Mouse (Mus musculus) olfactory bulb, adult 2 months (tissue): Measurements from ENCODE around the gene Pon2. TPM values are rescaled to one million over a fixed set of nuclear protein-coding genes. Genes with fewer than 3 reads are reported as not detected.
"Not testable (repeated sequence)": the region's sequence is repeated elsewhere in the genome, so short reads cannot be mapped to it uniquely, and the experiment has no call there.

ENCODE experiments used
- H3K27ac ChIP-seq: fragments of 200-500 bp; 2 replicates; pipeline ENCODE4 v1.5.1; 2012; ENCODE audit warnings: low read depth, low read length; ENCODE audit not compliant: insufficient read depth
- H3K4me1 ChIP-seq: fragments of 200-500 bp; 2 replicates; pipeline ENCODE4 v1.6.1; 2012; ENCODE audit warnings: low read length; ENCODE audit not compliant: control insufficient read depth, insufficient read depth
- H3K4me3 ChIP-seq: fragments of 200-500 bp; 2 replicates; pipeline ENCODE4 v1.5.1; 2012; ENCODE audit warnings: mild to moderate bottlenecking, low read depth, low read length, moderate library complexity; ENCODE audit not compliant: insufficient read depth
- CTCF ChIP-seq: fragments of 200-500 bp; IDR thresholded peaks from 2 replicates; pipeline ENCODE4 v1.5.1; 2012; ENCODE audit warnings: low read depth, mild to moderate bottlenecking, low read length, moderate library complexity; ENCODE audit not compliant: insufficient read depth
- POLR2A ChIP-seq: fragments of 200-500 bp; IDR thresholded peaks from 2 replicates; pipeline ENCODE4 v1.6.1; 2012; ENCODE audit warnings: mild to moderate bottlenecking, low read depth, low read length, moderate library complexity; ENCODE audit not compliant: insufficient read depth
- WGBS: fragments of 180-500 bp; shearing (Covaris S2); methylation state at CpG from one replicate; pipeline ENCODE4 v1.1.7; 2018; 5-methylcytosine and 5-hydroxymethylcytosine counted together
- polyA plus RNA-seq: library from polyadenylated mRNA; stranded (reverse); fragments of >200 nt; gene quantifications from 2 replicates; pipeline ENCODE4 v1.2.4, GENCODE M21; 2012; ENCODE audit warnings: low replicate concordance; ENCODE audit not compliant: missing spikeins, insufficient read depth, insufficient read length

The Pon2 gene
- polyA plus RNA-seq, 1 experiment = not detected

GRCm38 (mm10) chr6:5238799-5239198 lies 59.5 kb downstream of the Pon2 start:
- H3K4me1 ChIP-seq = no peaks in the 10 kb centered on the region
- WGBS = 95% methylated on average over 3 of the region's 3 CpGs
- no peak overlapping the region for H3K4me3 ChIP-seq
- TF ChIP-seq POLR2A (no peak), CTCF (no peak)
- no peak overlapping the region for H3K27ac ChIP-seq

- no peak overlapping the region for H3K27ac ChIP-seq
- WGBS = 95% methylated on average over 4 of the region's 4 CpGs
- TF ChIP-seq CTCF (no peak), POLR2A (no peak)
- no peak overlapping the region for H3K4me3 ChIP-seq
- no peaks in the 10 kb centered on the region for H3K4me1 ChIP-seq
Measured at GRCm38 (mm10) chr6:5237510-5237909, 60.7 kb downstream of the Pon2 start.

GRCm38 (mm10) chr6:5236843-5237371 lies 61.3 kb downstream of the Pon2 start:
- TF ChIP-seq CTCF (no peak), POLR2A (no peak)
- Histone ChIP-seq H3K27ac (no peak overlapping the region), H3K4me3 (no peak overlapping the region), H3K4me1 (no peaks in the 10 kb centered on the region)
- WGBS = 74% methylated on average over 8 of the region's 8 CpGs

GRCm38 (mm10) chr6:5234563-5234962 lies 63.7 kb downstream of the Pon2 start:
- H3K4me3 ChIP-seq = no peak overlapping the region
- TF ChIP-seq POLR2A (no peak), CTCF (no peak)
- WGBS = 80% methylated on average over 3 of the region's 3 CpGs
- no peaks in the 10 kb centered on the region for H3K4me1 ChIP-seq
- no peak overlapping the region for H3K27ac ChIP-seq

GRCm38 (mm10) chr6:5233812-5234211 lies 64.4 kb downstream of the Pon2 start:
- Histone ChIP-seq H3K4me1 (no peaks in the 10 kb centered on the region), H3K4me3 (no peak overlapping the region), H3K27ac (no peak overlapping the region)
- 92% methylated on average over 1 of the region's 1 CpGs for WGBS
- no peak for TF ChIP-seq CTCF
- no peak for TF ChIP-seq POLR2A

- 94% methylated on average over 4 of the region's 4 CpGs for WGBS
- TF ChIP-seq POLR2A (no peak), CTCF (no peak)
- no peak overlapping the region for H3K4me3 ChIP-seq
- H3K4me1 ChIP-seq = no peaks in the 10 kb centered on the region
- no peak overlapping the region for H3K27ac ChIP-seq
Measured at GRCm38 (mm10) chr6:5232022-5232421, 66.2 kb downstream of the Pon2 start.

- TF ChIP-seq POLR2A (no peak), CTCF (no peak)
- Histone ChIP-seq H3K4me3 (no peak overlapping the region), H3K27ac (no peak overlapping the region), H3K4me1 (no peaks in the 10 kb centered on the region)
- WGBS = 91% methylated on average over 5 of the region's 5 CpGs
Measured at GRCm38 (mm10) chr6:5230261-5230660, 68.0 kb downstream of the Pon2 start.

GRCm38 (mm10) chr6:5223551-5223950 lies 74.7 kb downstream of the Pon2 start:
- 85% methylated on average over 2 of the region's 2 CpGs for whole genome bisulfite sequencing
- not testable (repeated sequence) for H3K4me3 ChIP-seq, H3K4me1 ChIP-seq

GRCm38 (mm10) chr6:5222080-5222479 lies 76.2 kb downstream of the Pon2 start:
- WGBS = 72% methylated on average over 3 of the region's 3 CpGs
- Histone ChIP-seq H3K4me3 (no peak overlapping the region), H3K27ac (no peak overlapping the region), H3K4me1 (no peaks in the 10 kb centered on the region)
- no peak for TF ChIP-seq POLR2A
- TF ChIP-seq CTCF = no peak

More at GRCm38 (mm10) chr6:5223551-5223950, 74.7 kb downstream of the Pon2 start:
- H3K27ac ChIP-seq = not testable (repeated sequence)

- TF ChIP-seq CTCF = no peak
- TF ChIP-seq POLR2A = no peak
- no peak overlapping the region for H3K27ac ChIP-seq
- H3K4me3 ChIP-seq = no peak overlapping the region
- WGBS = 97% methylated on average over 4 of the region's 4 CpGs
- H3K4me1 ChIP-seq = no peaks in the 10 kb centered on the region
Measured at GRCm38 (mm10) chr6:5218190-5218589, 80.1 kb downstream of the Pon2 start.

Other genes starting within 250 kb of the Pon2 start
- gene Pon1, start 104.5 kb downstream of the Pon2 start, polyA plus RNA-seq = not detected in 2 replicates
- gene Pon3, start 42.2 kb downstream of the Pon2 start, polyA plus RNA-seq = not detected in 2 replicates
- not detected in 2 replicates for gene Asb4, start 84.9 kb upstream of the Pon2 start, polyA plus RNA-seq
- not detected in 2 replicates for gene Pdk4, start 197.9 kb upstream of the Pon2 start, polyA plus RNA-seq